Mouse (Mus musculus): ENCODE data around the gene Foxp1. TPM values are rescaled to one million over a fixed set of nuclear protein-coding genes. Genes with fewer than 3 reads are reported as not detected.

Gene Foxp1
- polyA plus RNA-seq, 1 experiment from 2014 or later: 70.4 TPM

GRCm38 (mm10) chr6:99309466-99310170 lies 212.9 kb downstream of the Foxp1 start:
- Histone ChIP-seq H3K9me3 (no peaks in the 10 kb centered on the region), H3K27ac (no peak overlapping the region), H3K27me3 (no peaks in the 10 kb centered on the region), H3K4me3 (replicated peaks) (no peak overlapping the region), H3K4me1 (replicated peaks) (peaks cover 10% of the 10 kb centered on the region), H3K36me3 (no peaks in the 10 kb centered on the region), H3K9ac (replicated peaks) (no peak overlapping the region), H3K4me2 (replicated peaks) (no peak overlapping the region)
- 78% methylated on average over 14 of the region's 14 CpGs for WGBS
- no peak for ATAC-seq

GRCm38 (mm10) chr6:99305751-99306150 lies 216.8 kb downstream of the Foxp1 start:
- WGBS: 88% methylated on average over 3 of the region's 3 CpGs
- no peak overlapping the region for H3K4me2 ChIP-seq (replicated peaks)
- ATAC-seq: no peak
- peaks cover 7% of the 10 kb centered on the region for H3K4me1 ChIP-seq (replicated peaks)
- H3K9ac ChIP-seq (replicated peaks): no peak overlapping the region
- H3K27ac ChIP-seq: no peak overlapping the region
- no peaks in the 10 kb centered on the region for H3K9me3 ChIP-seq
- H3K27me3 ChIP-seq: no peaks in the 10 kb centered on the region
- H3K4me3 ChIP-seq (replicated peaks): no peak overlapping the region
- no peaks in the 10 kb centered on the region for H3K36me3 ChIP-seq

GRCm38 (mm10) chr6:99305236-99305635 lies 217.3 kb downstream of the Foxp1 start:
- Histone ChIP-seq H3K27ac (no peak overlapping the region), H3K9me3 (no peaks in the 10 kb centered on the region), H3K4me3 (replicated peaks) (no peak overlapping the region), H3K4me2 (replicated peaks) (no peak overlapping the region), H3K27me3 (no peaks in the 10 kb centered on the region), H3K4me1 (replicated peaks) (peaks cover 2% of the 10 kb centered on the region), H3K9ac (replicated peaks) (no peak overlapping the region), H3K36me3 (no peaks in the 10 kb centered on the region)
- ATAC-seq: no peak
- 97% methylated on average over 3 of the region's 3 CpGs for WGBS

- Histone ChIP-seq H3K9ac (replicated peaks) (no peak overlapping the region), H3K4me2 (replicated peaks) (no peak overlapping the region), H3K27me3 (no peaks in the 10 kb centered on the region), H3K9me3 (no peaks in the 10 kb centered on the region), H3K4me1 (replicated peaks) (no peaks in the 10 kb centered on the region), H3K27ac (no peak overlapping the region), H3K4me3 (replicated peaks) (no peak overlapping the region), H3K36me3 (no peaks in the 10 kb centered on the region)
- ATAC-seq: no peak
- WGBS: 91% methylated on average over 6 of the region's 6 CpGs
These were observed 219.7 kb downstream of the Foxp1 start for GRCm38 (mm10) chr6:99302662-99303435.

- Histone ChIP-seq H3K4me1 (replicated peaks) (no peaks in the 10 kb centered on the region), H3K36me3 (no peaks in the 10 kb centered on the region), H3K9me3 (no peaks in the 10 kb centered on the region), H3K4me3 (replicated peaks) (no peak overlapping the region), H3K4me2 (replicated peaks) (no peak overlapping the region), H3K9ac (replicated peaks) (no peak overlapping the region), H3K27ac (no peak overlapping the region), H3K27me3 (no peaks in the 10 kb centered on the region)
- 87% methylated on average over 8 of the region's 8 CpGs for WGBS
- ATAC-seq: no peak
These were observed 220.6 kb downstream of the Foxp1 start for GRCm38 (mm10) chr6:99301923-99302322.

GRCm38 (mm10) chr6:99300235-99300634 lies 222.3 kb downstream of the Foxp1 start:
- Histone ChIP-seq H3K4me2 (replicated peaks) (no peak overlapping the region), H3K27ac (no peak overlapping the region), H3K36me3 (no peaks in the 10 kb centered on the region), H3K9ac (replicated peaks) (no peak overlapping the region), H3K27me3 (no peaks in the 10 kb centered on the region), H3K9me3 (no peaks in the 10 kb centered on the region), H3K4me3 (replicated peaks) (no peak overlapping the region), H3K4me1 (replicated peaks) (no peaks in the 10 kb centered on the region)
- no peak for ATAC-seq
- WGBS: 95% methylated on average over 6 of the region's 6 CpGs

GRCm38 (mm10) chr6:99299196-99299595 lies 223.3 kb downstream of the Foxp1 start:
- H3K4me2 ChIP-seq (replicated peaks): no peak overlapping the region
- H3K4me3 ChIP-seq (replicated peaks): no peak overlapping the region
- no peaks in the 10 kb centered on the region for H3K9me3 ChIP-seq
- ATAC-seq: no peak
- H3K4me1 ChIP-seq (replicated peaks): no peaks in the 10 kb centered on the region
- H3K27ac ChIP-seq: no peak overlapping the region
- no peaks in the 10 kb centered on the region for H3K36me3 ChIP-seq
- H3K9ac ChIP-seq (replicated peaks): no peak overlapping the region
- H3K27me3 ChIP-seq: no peaks in the 10 kb centered on the region
- 72% methylated on average over 14 of the region's 14 CpGs for WGBS

- no peaks in the 10 kb centered on the region for H3K4me1 ChIP-seq (replicated peaks)
- no peaks in the 10 kb centered on the region for H3K36me3 ChIP-seq
- no peaks in the 10 kb centered on the region for H3K9me3 ChIP-seq
- no peak overlapping the region for H3K4me2 ChIP-seq (replicated peaks)
- 94% methylated on average over 5 of the region's 5 CpGs for WGBS
- H3K4me3 ChIP-seq (replicated peaks): no peak overlapping the region
- H3K27me3 ChIP-seq: no peaks in the 10 kb centered on the region
- H3K27ac ChIP-seq: no peak overlapping the region
- H3K9ac ChIP-seq (replicated peaks): no peak overlapping the region
- ATAC-seq: no peak
These were observed 225.0 kb downstream of the Foxp1 start for GRCm38 (mm10) chr6:99297535-99297934.

GRCm38 (mm10) chr6:99295495-99295894 lies 227.0 kb downstream of the Foxp1 start:
- Histone ChIP-seq H3K36me3 (no peaks in the 10 kb centered on the region), H3K9ac (replicated peaks) (no peak overlapping the region), H3K4me3 (replicated peaks) (no peak overlapping the region), H3K27ac (no peak overlapping the region), H3K4me2 (replicated peaks) (no peak overlapping the region), H3K27me3 (no peaks in the 10 kb centered on the region), H3K9me3 (no peaks in the 10 kb centered on the region), H3K4me1 (replicated peaks) (no peaks in the 10 kb centered on the region)
- no peak for ATAC-seq
- whole genome bisulfite sequencing: 88% methylated on average over 8 of the region's 8 CpGs

GRCm38 (mm10) chr6:99289220-99289619 lies 233.3 kb downstream of the Foxp1 start:
- Histone ChIP-seq H3K4me3 (replicated peaks) (no peak overlapping the region), H3K4me1 (replicated peaks) (peaks cover 1% of the 10 kb centered on the region; the same call in 1 of the 2 replicates), H3K9me3 (no peaks in the 10 kb centered on the region), H3K27ac (no peak overlapping the region), H3K36me3 (no peaks in the 10 kb centered on the region), H3K4me2 (replicated peaks) (no peak overlapping the region), H3K27me3 (peaks cover 1% of the 10 kb centered on the region; the same call in 1 of the 2 replicates), H3K9ac (replicated peaks) (no peak overlapping the region)
- ATAC-seq: no peak
- 71% methylated on average over 4 of the region's 4 CpGs for WGBS

- no peak for ATAC-seq
- no peak overlapping the region for H3K9ac ChIP-seq (replicated peaks)
- peaks cover 14% of the 10 kb centered on the region for H3K4me1 ChIP-seq (replicated peaks)
- peaks cover 7% of the 10 kb centered on the region; the same call in 1 of the 2 replicates for H3K27me3 ChIP-seq
- no peak overlapping the region for H3K27ac ChIP-seq
- WGBS: 72% methylated on average over 3 of the region's 3 CpGs
- no peak overlapping the region for H3K4me3 ChIP-seq (replicated peaks)
- H3K9me3 ChIP-seq: no peaks in the 10 kb centered on the region
- no peaks in the 10 kb centered on the region for H3K36me3 ChIP-seq
- H3K4me2 ChIP-seq (replicated peaks): no peak overlapping the region
These were observed 237.5 kb downstream of the Foxp1 start for GRCm38 (mm10) chr6:99285026-99285425.

- Histone ChIP-seq H3K27ac (no peak overlapping the region), H3K9me3 (no peaks in the 10 kb centered on the region), H3K36me3 (no peaks in the 10 kb centered on the region), H3K4me2 (replicated peaks) (no peak overlapping the region), H3K4me1 (replicated peaks) (peaks cover 14% of the 10 kb centered on the region), H3K4me3 (replicated peaks) (no peak overlapping the region), H3K9ac (replicated peaks) (no peak overlapping the region), H3K27me3 (peaks cover 7% of the 10 kb centered on the region; the same call in 1 of the 2 replicates)
- 81% methylated on average over 4 of the region's 4 CpGs for WGBS
- no peak for ATAC-seq
These were observed 238.5 kb downstream of the Foxp1 start for GRCm38 (mm10) chr6:99284019-99284418.
